Mouse (Mus musculus): ENCODE results near the gene Nat8l. TPM values are rescaled to one million over a fixed set of nuclear protein-coding genes. Genes with fewer than 3 reads are reported as not detected.

The Nat8l gene
- polyA plus RNA-seq, 1 experiment from 2014 or later = 0.17 TPM

GRCm38 (mm10) chr5:33998505-33998877 is 2.7 kb downstream of the Nat8l start:
- 74% methylated on average over 3 of the region's 3 CpGs for WGBS (ENCODE audit: insufficient replicate concordance)
- no peak for ATAC-seq (replicated peaks; ENCODE audit: insufficient number of reproducible peaks, low FRiP score, low TSS enrichment)
- H3K4me3 ChIP-seq (ENCODE audit: low read depth, low read length) = no peak overlapping the region
- H3K9me3 ChIP-seq (replicated peaks; ENCODE audit: control insufficient read depth, low read length) = no peaks in the 10 kb centered on the region
- no peak overlapping the region for H3K27ac ChIP-seq (ENCODE audit: low read depth, low read length)
- peaks cover 6% of the 10 kb centered on the region; the same call in 1 of the 2 replicates for H3K4me1 ChIP-seq (ENCODE audit: control insufficient read depth, insufficient read depth, low read length)
- H3K4me2 ChIP-seq = no peak overlapping the region
- H3K9ac ChIP-seq (ENCODE audit: low read depth, low read length) = no peak overlapping the region
- peaks cover 62% of the 10 kb centered on the region for H3K27me3 ChIP-seq (ENCODE audit: control insufficient read depth, insufficient read depth, low read length)
- H3K36me3 ChIP-seq (ENCODE audit: control insufficient read depth, insufficient read depth, low read length) = no peaks in the 10 kb centered on the region

- ATAC-seq (replicated peaks; ENCODE audit: insufficient number of reproducible peaks, low FRiP score, low TSS enrichment) = no peak
- Histone ChIP-seq H3K4me2 (no peak overlapping the region), H3K4me3 (ENCODE audit: low read depth, low read length) (no peak overlapping the region), H3K4me1 (ENCODE audit: control insufficient read depth, insufficient read depth, low read length) (peaks cover 6% of the 10 kb centered on the region; the same call in 1 of the 2 replicates), H3K27me3 (ENCODE audit: control insufficient read depth, insufficient read depth, low read length) (peaks cover 56% of the 10 kb centered on the region), H3K27ac (ENCODE audit: low read depth, low read length) (no peak overlapping the region), H3K9me3 (replicated peaks; ENCODE audit: control insufficient read depth, low read length) (no peaks in the 10 kb centered on the region), H3K9ac (ENCODE audit: low read depth, low read length) (no peak overlapping the region), H3K36me3 (ENCODE audit: control insufficient read depth, insufficient read depth, low read length) (no peaks in the 10 kb centered on the region)
- 80% methylated on average over 6 of the region's 6 CpGs for WGBS (ENCODE audit: insufficient replicate concordance)
These were observed 3.8 kb downstream of the Nat8l start for GRCm38 (mm10) chr5:33999466-34000090.

DNA sequence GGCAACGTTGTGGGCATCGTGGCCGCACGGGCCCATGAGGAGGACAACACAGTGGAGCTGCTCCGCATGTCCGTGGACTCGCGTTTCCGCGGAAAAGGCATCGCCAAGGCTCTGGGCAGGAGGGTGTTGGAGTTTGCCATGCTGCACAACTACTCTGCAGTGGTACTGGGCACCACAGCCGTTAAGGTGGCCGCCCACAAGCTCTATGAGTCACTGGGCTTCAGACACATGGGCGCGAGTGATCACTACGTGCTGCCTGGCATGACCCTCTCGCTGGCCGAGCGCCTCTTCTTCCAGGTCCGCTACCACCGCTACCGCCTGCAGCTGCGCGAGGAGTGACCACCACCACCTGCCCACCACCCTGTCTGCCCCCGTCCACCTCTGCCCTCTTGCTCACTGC is 5.0 kb downstream of the Nat8l start:
- no peak for ATAC-seq (replicated peaks; ENCODE audit: insufficient number of reproducible peaks, low FRiP score, low TSS enrichment)
- H3K27me3 ChIP-seq (ENCODE audit: control insufficient read depth, insufficient read depth, low read length) = peaks cover 43% of the 10 kb centered on the region
- WGBS (ENCODE audit: insufficient replicate concordance) = 93% methylated on average over 25 of the region's 25 CpGs
- no peaks in the 10 kb centered on the region for H3K36me3 ChIP-seq (ENCODE audit: control insufficient read depth, insufficient read depth, low read length)
- H3K4me1 ChIP-seq (ENCODE audit: control insufficient read depth, insufficient read depth, low read length) = peaks cover 6% of the 10 kb centered on the region; the same call in 1 of the 2 replicates
- no peak overlapping the region for H3K27ac ChIP-seq (ENCODE audit: low read depth, low read length)
- no peak overlapping the region for H3K4me3 ChIP-seq (ENCODE audit: low read depth, low read length)
- no peak overlapping the region for H3K9ac ChIP-seq (ENCODE audit: low read depth, low read length)
- no peak overlapping the region for H3K4me2 ChIP-seq
- no peaks in the 10 kb centered on the region for H3K9me3 ChIP-seq (replicated peaks; ENCODE audit: control insufficient read depth, low read length)

- WGBS (ENCODE audit: insufficient replicate concordance) = 100% methylated on average over 1 of the region's 1 CpGs
- H3K9me3 ChIP-seq (replicated peaks; ENCODE audit: control insufficient read depth, low read length) = no peaks in the 10 kb centered on the region
- H3K4me3 ChIP-seq (ENCODE audit: low read depth, low read length) = no peak overlapping the region
- no peak for ATAC-seq (replicated peaks; ENCODE audit: insufficient number of reproducible peaks, low FRiP score, low TSS enrichment)
- peaks cover 37% of the 10 kb centered on the region for H3K27me3 ChIP-seq (ENCODE audit: control insufficient read depth, insufficient read depth, low read length)
- H3K9ac ChIP-seq (ENCODE audit: low read depth, low read length) = no peak overlapping the region
- H3K27ac ChIP-seq (ENCODE audit: low read depth, low read length) = no peak overlapping the region
- H3K4me2 ChIP-seq = no peak overlapping the region
- H3K36me3 ChIP-seq (ENCODE audit: control insufficient read depth, insufficient read depth, low read length) = no peaks in the 10 kb centered on the region
- peaks cover 6% of the 10 kb centered on the region; the same call in 1 of the 2 replicates for H3K4me1 ChIP-seq (ENCODE audit: control insufficient read depth, insufficient read depth, low read length)
These were observed 5.6 kb downstream of the Nat8l start for GRCm38 (mm10) chr5:34001401-34001800.

DNA sequence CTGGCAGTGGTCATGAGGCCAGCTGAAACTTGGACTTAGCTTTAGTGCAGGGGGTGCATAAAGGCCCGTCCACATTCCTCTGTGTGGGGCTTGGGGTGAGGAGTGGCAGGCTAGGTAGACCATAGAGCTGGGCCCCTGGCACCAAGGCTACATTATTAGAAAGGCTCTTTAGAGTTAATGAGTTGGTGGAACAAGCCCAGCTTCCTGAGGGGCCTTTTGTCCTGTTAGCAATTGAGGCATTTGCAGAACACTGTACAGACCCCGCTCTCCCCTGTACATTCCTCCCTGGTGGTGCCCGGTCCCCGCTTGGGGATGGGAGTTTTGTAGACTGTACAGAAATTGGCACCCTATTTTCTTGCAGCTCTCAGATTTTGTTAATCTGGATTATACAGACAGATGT is 6.9 kb downstream of the Nat8l start:
- H3K9me3 ChIP-seq (replicated peaks; ENCODE audit: control insufficient read depth, low read length) = no peaks in the 10 kb centered on the region
- H3K27me3 ChIP-seq (ENCODE audit: control insufficient read depth, insufficient read depth, low read length) = peaks cover 25% of the 10 kb centered on the region
- H3K4me1 ChIP-seq (ENCODE audit: control insufficient read depth, insufficient read depth, low read length) = 0 out of 2 replicates have a peak, but pooled peaks cover 1% of the 10 kb centered on the region
- H3K4me2 ChIP-seq = no peak overlapping the region
- H3K27ac ChIP-seq (ENCODE audit: low read depth, low read length) = no peak overlapping the region
- no peak overlapping the region for H3K4me3 ChIP-seq (ENCODE audit: low read depth, low read length)
- no peak for ATAC-seq (replicated peaks; ENCODE audit: insufficient number of reproducible peaks, low FRiP score, low TSS enrichment)
- 88% methylated on average over 4 of the region's 4 CpGs for WGBS (ENCODE audit: insufficient replicate concordance)
- no peak overlapping the region for H3K9ac ChIP-seq (ENCODE audit: low read depth, low read length)
- no peaks in the 10 kb centered on the region for H3K36me3 ChIP-seq (ENCODE audit: control insufficient read depth, insufficient read depth, low read length)

- no peaks in the 10 kb centered on the region for H3K36me3 ChIP-seq (ENCODE audit: control insufficient read depth, insufficient read depth, low read length)
- H3K27ac ChIP-seq (ENCODE audit: low read depth, low read length) = no peak overlapping the region
- peaks cover 5% of the 10 kb centered on the region for H3K27me3 ChIP-seq (ENCODE audit: control insufficient read depth, insufficient read depth, low read length)
- no peak overlapping the region for H3K4me2 ChIP-seq
- H3K4me1 ChIP-seq (ENCODE audit: control insufficient read depth, insufficient read depth, low read length) = no peaks in the 10 kb centered on the region
- H3K9ac ChIP-seq (ENCODE audit: low read depth, low read length) = no peak overlapping the region
- H3K9me3 ChIP-seq (replicated peaks; ENCODE audit: control insufficient read depth, low read length) = no peaks in the 10 kb centered on the region
- ATAC-seq (replicated peaks; ENCODE audit: insufficient number of reproducible peaks, low FRiP score, low TSS enrichment) = no peak
- 79% methylated on average over 5 of the region's 5 CpGs for WGBS (ENCODE audit: insufficient replicate concordance)
- H3K4me3 ChIP-seq (ENCODE audit: low read depth, low read length) = no peak overlapping the region
These were observed 8.8 kb downstream of the Nat8l start for GRCm38 (mm10) chr5:34004618-34005017.

DNA sequence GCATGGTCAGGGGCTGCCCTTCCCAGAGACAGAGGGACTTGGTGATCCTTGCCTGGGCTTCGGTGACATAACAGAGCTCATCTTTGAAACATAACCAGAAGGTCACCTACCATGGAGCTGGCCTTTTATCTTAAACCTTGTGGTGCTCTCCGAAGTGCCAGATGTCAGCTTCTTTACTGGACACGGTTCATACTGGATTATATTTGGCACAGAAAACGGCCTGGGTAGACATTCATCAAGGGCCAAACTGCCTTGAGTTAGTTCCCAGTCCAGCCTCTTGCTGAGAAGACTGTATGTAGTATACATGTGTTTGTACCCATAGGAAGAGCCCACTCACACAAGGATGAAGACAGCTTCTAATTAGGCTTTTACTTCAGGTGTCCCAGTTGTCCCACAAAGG is 11.0 kb downstream of the Nat8l start:
- no peak for ATAC-seq (replicated peaks; ENCODE audit: insufficient number of reproducible peaks, low FRiP score, low TSS enrichment)
- Histone ChIP-seq H3K9me3 (replicated peaks; ENCODE audit: control insufficient read depth, low read length) (no peaks in the 10 kb centered on the region), H3K4me2 (no peak overlapping the region), H3K27me3 (ENCODE audit: control insufficient read depth, insufficient read depth, low read length) (0 out of 2 replicates have a peak, but pooled peaks cover 2% of the 10 kb centered on the region), H3K4me1 (ENCODE audit: control insufficient read depth, insufficient read depth, low read length) (no peaks in the 10 kb centered on the region), H3K4me3 (ENCODE audit: low read depth, low read length) (no peak overlapping the region), H3K27ac (ENCODE audit: low read depth, low read length) (no peak overlapping the region), H3K36me3 (ENCODE audit: control insufficient read depth, insufficient read depth, low read length) (no peaks in the 10 kb centered on the region), H3K9ac (ENCODE audit: low read depth, low read length) (no peak overlapping the region)
- 79% methylated on average over 4 of the region's 4 CpGs for WGBS (ENCODE audit: insufficient replicate concordance)

GRCm38 (mm10) chr5:34007392-34007941 is 11.7 kb downstream of the Nat8l start:
- 79% methylated on average over 4 of the region's 4 CpGs for WGBS (ENCODE audit: insufficient replicate concordance)
- H3K27me3 ChIP-seq (ENCODE audit: control insufficient read depth, insufficient read depth, low read length) = 0 out of 2 replicates have a peak, but pooled peaks cover 2% of the 10 kb centered on the region
- no peak overlapping the region for H3K9ac ChIP-seq (ENCODE audit: low read depth, low read length)
- no peak overlapping the region for H3K27ac ChIP-seq (ENCODE audit: low read depth, low read length)
- no peaks in the 10 kb centered on the region for H3K4me1 ChIP-seq (ENCODE audit: control insufficient read depth, insufficient read depth, low read length)
- ATAC-seq (replicated peaks; ENCODE audit: insufficient number of reproducible peaks, low FRiP score, low TSS enrichment) = no peak
- no peaks in the 10 kb centered on the region for H3K36me3 ChIP-seq (ENCODE audit: control insufficient read depth, insufficient read depth, low read length)
- H3K4me3 ChIP-seq (ENCODE audit: low read depth, low read length) = no peak overlapping the region
- no peaks in the 10 kb centered on the region for H3K9me3 ChIP-seq (replicated peaks; ENCODE audit: control insufficient read depth, low read length)
- no peak overlapping the region for H3K4me2 ChIP-seq

- H3K9me3 ChIP-seq (replicated peaks; ENCODE audit: control insufficient read depth, low read length) = no peaks in the 10 kb centered on the region
- H3K4me3 ChIP-seq (ENCODE audit: low read depth, low read length) = no peak overlapping the region
- no peak overlapping the region for H3K9ac ChIP-seq (ENCODE audit: low read depth, low read length)
- H3K27me3 ChIP-seq (ENCODE audit: control insufficient read depth, insufficient read depth, low read length) = 0 out of 2 replicates have a peak, but pooled peaks cover 2% of the 10 kb centered on the region
- no peaks in the 10 kb centered on the region for H3K36me3 ChIP-seq (ENCODE audit: control insufficient read depth, insufficient read depth, low read length)
- no peak overlapping the region for H3K4me2 ChIP-seq
- H3K4me1 ChIP-seq (ENCODE audit: control insufficient read depth, insufficient read depth, low read length) = no peaks in the 10 kb centered on the region
- no peak overlapping the region for H3K27ac ChIP-seq (ENCODE audit: low read depth, low read length)
- no peak for ATAC-seq (replicated peaks; ENCODE audit: insufficient number of reproducible peaks, low FRiP score, low TSS enrichment)
- 50% methylated on average over 1 of the region's 1 CpGs for WGBS (ENCODE audit: insufficient replicate concordance)
These were observed 18.9 kb downstream of the Nat8l start for GRCm38 (mm10) chr5:34014652-34015051.
